Mouse (Mus musculus): ENCODE measurements around the gene Amotl2. TPM values are rescaled to one million over a fixed set of nuclear protein-coding genes. Genes with fewer than 3 reads are reported as not detected.

The Amotl2 gene
- polyA plus RNA-seq, 1 experiment from 2014 or later: 54.8 TPM

GRCm38 (mm10) chr9:102777631-102778591 is 61.4 kb downstream of the Amotl2 start:
- peak overlapping the region; percentile 81 for H3K27ac ChIP-seq
- peak overlapping the region; percentile 19; the same call in 1 of the 2 replicates for H3K4me3 ChIP-seq
- DNase-seq (ENCODE audit: low spot score): peak; percentile 85
- H3K27me3 ChIP-seq (ENCODE audit: insufficient read depth, poor library complexity, severe bottlenecking): no peaks in the 10 kb centered on the region
- WGBS: 40% methylated on average over 18 of the region's 18 CpGs
- no peaks in the 10 kb centered on the region for H3K9me3 ChIP-seq
- peaks cover 47% of the 10 kb centered on the region for H3K4me1 ChIP-seq
- H3K36me3 ChIP-seq: no peaks in the 10 kb centered on the region

- Histone ChIP-seq H3K4me3 (peak overlapping the region; percentile 33), H3K4me1 (peaks cover 61% of the 10 kb centered on the region), H3K9me3 (no peaks in the 10 kb centered on the region), H3K36me3 (no peaks in the 10 kb centered on the region), H3K27me3 (ENCODE audit: insufficient read depth, poor library complexity, severe bottlenecking) (no peaks in the 10 kb centered on the region), H3K27ac (peak overlapping the region; percentile 83)
- 5% methylated on average over 15 of the region's 15 CpGs for WGBS
- DNase-seq (ENCODE audit: low spot score): peak; percentile 95
Observed at GRCm38 (mm10) chr9:102779493-102779892, 63.0 kb downstream of the Amotl2 start.

Other genes with a start within 250 kb of the Amotl2 start
- gene Ky, start 210.9 kb upstream of the Amotl2 start, polyA plus RNA-seq (2016; fragmentation: Nextera tagmentation; extraction: Ambion mirVana): 0.21 and 1.1 TPM in 2 replicates
- 183 and 186 TPM in 2 replicates for gene Anapc13, start 90.4 kb upstream of the Amotl2 start, polyA plus RNA-seq (2016; fragmentation: Nextera tagmentation; extraction: Ambion mirVana)
- gene Cep63, start 90.1 kb upstream of the Amotl2 start, polyA plus RNA-seq (2016; fragmentation: Nextera tagmentation; extraction: Ambion mirVana): 51.9 and 53.4 TPM in 2 replicates
- gene Ryk, start 118.2 kb downstream of the Amotl2 start, polyA plus RNA-seq (2016; fragmentation: Nextera tagmentation; extraction: Ambion mirVana): 11.6 and 15.7 TPM in 2 replicates